Mouse (Mus musculus) bone marrow, adult 2 months (tissue): ENCODE data around the gene Rpp30.
A peak's percentile ranks its signal among the peaks of the same experiment; 100 is the strongest.

Experiments
- CTCF ChIP-seq: fragments of 200-500 bp; IDR thresholded peaks from 2 replicates; pipeline ENCODE4 v1.5.1; 2011; ENCODE audit warnings: low read length, control low read depth; ENCODE audit not compliant: control insufficient read depth, insufficient read depth
- POLR2A ChIP-seq: fragments of 200-500 bp; IDR thresholded peaks from 2 replicates; pipeline ENCODE4 v1.6.1; 2011; ENCODE audit warnings: low read depth, mild to moderate bottlenecking, control low read depth, low read length, borderline replicate concordance; ENCODE audit not compliant: control insufficient read depth

- TF ChIP-seq CTCF (no peak), POLR2A (peak; percentile 68; the same call in 1 of the 2 replicates)
These were observed at the start of gene Rpp30 for GRCm38 (mm10) chr19:36083262-36084225.
